Mouse (Mus musculus) frontal cortex, postnatal 36 days (tissue): Measurements from ENCODE around the gene Epb41l2.

Experiments used
- DNase-seq, 2 experiments: peaks; one replicate each; pipeline ENCODE4 v3.0.0; 2022; ENCODE audit warnings: low spot score in 2 of 2

Gene Epb41l2

GRCm38 (mm10) chr10:25499323-25500071 is 139.9 kb downstream of the Epb41l2 start:
- no peak for DNase-seq

- no peak for DNase-seq
These were observed 143.7 kb downstream of the Epb41l2 start for GRCm38 (mm10) chr10:25503250-25503649.

GRCm38 (mm10) chr10:25513821-25514220 is 154.2 kb downstream of the Epb41l2 start:
- no peak for DNase-seq

- no peak for DNase-seq
These were observed 160.4 kb downstream of the Epb41l2 start for GRCm38 (mm10) chr10:25519954-25520353.

- no peak for DNase-seq
These were observed 160.8 kb downstream of the Epb41l2 start for GRCm38 (mm10) chr10:25520428-25520827.

GRCm38 (mm10) chr10:25523727-25524126 is 164.1 kb downstream of the Epb41l2 start:
- DNase-seq = no peak

- no peak for DNase-seq
These were observed 166.6 kb downstream of the Epb41l2 start for GRCm38 (mm10) chr10:25526156-25526555.

- DNase-seq = no peak
These were observed 167.0 kb downstream of the Epb41l2 start for GRCm38 (mm10) chr10:25526622-25527021.

GRCm38 (mm10) chr10:25527126-25527525 is 167.5 kb downstream of the Epb41l2 start:
- no peak for DNase-seq

- DNase-seq = no peak
These were observed 171.7 kb downstream of the Epb41l2 start for GRCm38 (mm10) chr10:25531335-25531734.

- no peak for DNase-seq
These were observed 173.5 kb downstream of the Epb41l2 start for GRCm38 (mm10) chr10:25533105-25533504.

- no peak for DNase-seq
These were observed 174.1 kb downstream of the Epb41l2 start for GRCm38 (mm10) chr10:25533513-25534246.

- no peak for DNase-seq
These were observed 174.9 kb downstream of the Epb41l2 start for GRCm38 (mm10) chr10:25534467-25534866.

GRCm38 (mm10) chr10:25535891-25536331 is 176.3 kb downstream of the Epb41l2 start, which contains the start of gene Smlr1:
Smlr1 (minus strand) TSS chr10:25536267.
- no peak for DNase-seq

GRCm38 (mm10) chr10:25536621-25537020 is 177.0 kb downstream of the Epb41l2 start:
- no peak for DNase-seq

GRCm38 (mm10) chr10:25538738-25539137 is 179.1 kb downstream of the Epb41l2 start:
- no peak for DNase-seq

GRCm38 (mm10) chr10:25539146-25539770 is 179.7 kb downstream of the Epb41l2 start:
- peak; percentile 47 to 77 for DNase-seq

GRCm38 (mm10) chr10:25539771-25540168 is 180.2 kb downstream of the Epb41l2 start:
- DNase-seq = no peak

GRCm38 (mm10) chr10:25541097-25541496 is 181.5 kb downstream of the Epb41l2 start:
- DNase-seq = no peak

- peak; percentile 17 to 34 for DNase-seq
These were observed 193.3 kb downstream of the Epb41l2 start for GRCm38 (mm10) chr10:25552936-25553335.

GRCm38 (mm10) chr10:25571319-25572240 is 212.0 kb downstream of the Epb41l2 start:
- DNase-seq = no peak
